In genomic region chr16:43504151-43504550, GRCm38 (mm10) we compare ENCODE assay signal across 8 mouse cellular contexts.
DNase-seq lines count a peak whose midpoint lies in the region; ATAC-seq and TF ChIP-seq lines count a peak whose summit lies in the region.

No protein-coding gene starts in this region.

- TF ChIP-seq CTCF in embryonic fibroblast, embryonic 13.5 days (IDR thresholded peaks at IDR 0.05; ENCODE audit: borderline replicate concordance, insufficient read depth, low read length), result no peak
- TF ChIP-seq CTCF in stomach, postnatal 0 days (IDR thresholded peaks at IDR 0.05; ENCODE audit: low read depth), result no peak

- no peak for TF ChIP-seq POLR2A in embryonic fibroblast, embryonic 13.5 days (IDR thresholded peaks at IDR 0.05; ENCODE audit: low read depth, low read length)

- 2% methylated on average over 2 of the region's 3 CpGs for WGBS in midbrain, embryonic 11.5 days
- 0% methylated on average over 3 of the region's 3 CpGs for WGBS in stomach, postnatal 0 days

- H3K9ac ChIP-seq in midbrain, embryonic 11.5 days (ENCODE audit: low read length), result peak overlapping the region; percentile 93
- no peak overlapping the region for H3K9ac ChIP-seq in stomach, postnatal 0 days (ENCODE audit: low read length)

- H3K4me3 ChIP-seq in embryonic fibroblast, embryonic 13.5 days (ENCODE audit: insufficient read depth, low read length), result peak overlapping the region; percentile 41
- peak overlapping the region; percentile 59 for H3K4me3 ChIP-seq in midbrain, embryonic 11.5 days (ENCODE audit: low read depth, low read length)
- peak overlapping the region; percentile 34; the same call in 1 of the 2 replicates for H3K4me3 ChIP-seq in stomach, postnatal 0 days (ENCODE audit: low read depth, low read length)

- no peaks in the 10 kb centered on the region for H3K27me3 ChIP-seq in midbrain, embryonic 11.5 days (ENCODE audit: control insufficient read depth, insufficient read depth, low read length)
- H3K27me3 ChIP-seq in stomach, postnatal 0 days (ENCODE audit: control insufficient read depth, insufficient read depth, low read length), result no peaks in the 10 kb centered on the region

- H3K4me1 ChIP-seq in embryonic fibroblast, embryonic 13.5 days (ENCODE audit: control insufficient read depth, insufficient read depth, low read length), result peaks cover 5% of the 10 kb centered on the region
- H3K4me1 ChIP-seq in midbrain, embryonic 11.5 days (ENCODE audit: control insufficient read depth, insufficient read depth, low read length), result peaks cover 24% of the 10 kb centered on the region
- no peaks in the 10 kb centered on the region for H3K4me1 ChIP-seq in stomach, postnatal 0 days (replicated peaks; ENCODE audit: control insufficient read depth, insufficient read depth)

- intact Hi-C loops in heart, postnatal 10 days (cut with DNase I), result loop anchor here (5.0 kb wide), 1 partner anchor 42 kb away; no protein-coding TSS in a partner anchor

- H3K27ac ChIP-seq in embryonic fibroblast, embryonic 13.5 days (ENCODE audit: insufficient read depth, low read length), result no peak overlapping the region
- H3K27ac ChIP-seq in midbrain, embryonic 11.5 days (ENCODE audit: low read depth, low read length), result peak overlapping the region; percentile 96; the same call in 1 of the 2 replicates
- H3K27ac ChIP-seq in stomach, postnatal 0 days (replicated peaks), result no peak overlapping the region

- peak overlapping the region; percentile 67 for H3K4me2 ChIP-seq in midbrain, embryonic 11.5 days
- peak overlapping the region; percentile 66 for H3K4me2 ChIP-seq in stomach, postnatal 0 days (replicated peaks; ENCODE audit: low read depth)

- no peaks in the 10 kb centered on the region for H3K36me3 ChIP-seq in midbrain, embryonic 11.5 days (ENCODE audit: control insufficient read depth, insufficient read depth, low read length)
- H3K36me3 ChIP-seq in stomach, postnatal 0 days (ENCODE audit: control insufficient read depth, insufficient read depth, low read length), result no peaks in the 10 kb centered on the region

- DNase-seq in 3T3-L1 (ENCODE audit: low read depth, low spot score), result peak; percentile 43
- DNase-seq in adrenal gland, postnatal 14 days, result peak; percentile 83
- peak; percentile 79 to 80 for DNase-seq in heart, postnatal 10 days
- peak; percentile 84 to 88 for DNase-seq in layer of hippocampus, postnatal 10 days (ENCODE audit: low spot score in 2 of 2)
- peak; percentile 91 for DNase-seq in midbrain, embryonic 11.5 days (ENCODE audit: low spot score, missing footprints)
- peak; percentile 37 for DNase-seq in stomach, postnatal 0 days (ENCODE audit: low spot score)

- ATAC-seq in midbrain, embryonic 11.5 days (ENCODE audit: low FRiP score), result no peak
- no peak for ATAC-seq in stomach, postnatal 0 days (ENCODE audit: low FRiP score, low TSS enrichment)
- ATAC-seq in megakaryocyte progenitor cell, adult 5-6 weeks (replicated peaks; ENCODE audit: poor library complexity), result no peak

- no peaks in the 10 kb centered on the region for H3K9me3 ChIP-seq in midbrain, embryonic 11.5 days (ENCODE audit: control insufficient read depth, low read length)
- H3K9me3 ChIP-seq in stomach, postnatal 0 days (ENCODE audit: control insufficient read depth, low read length), result no peaks in the 10 kb centered on the region

- TF ChIP-seq EP300 in stomach, postnatal 0 days (optimal IDR thresholded peaks at IDR 0.05), result no peak

Comparison
In these comparisons a context has a peak if more than half of its experiments do, and no peak if none do; other contexts are left out.
1. DNase-seq: peak in every context shown above with its lines; median percentile 91 in midbrain, embryonic 11.5 days; 86 in layer of hippocampus, postnatal 10 days; 83 in adrenal gland, postnatal 14 days; 80 in heart, postnatal 10 days; 43 in 3T3-L1; 37 in stomach, postnatal 0 days.